Mouse (Mus musculus) erythroblast, embryonic 14.5 days (primary cell): ENCODE results near the gene Lamtor1.

Source experiments
- GATA1 ChIP-seq: IDR thresholded peaks from 2 replicates; pipeline ENCODE4 v1.6.1; 2012; ENCODE audit warnings: low read length, inconsistent platforms, mixed read lengths
- TAL1 ChIP-seq: IDR thresholded peaks from 3 replicates; pipeline ENCODE4 v1.6.1; 2012; ENCODE audit warnings: low read length, inconsistent platforms, mixed read lengths

DNA sequence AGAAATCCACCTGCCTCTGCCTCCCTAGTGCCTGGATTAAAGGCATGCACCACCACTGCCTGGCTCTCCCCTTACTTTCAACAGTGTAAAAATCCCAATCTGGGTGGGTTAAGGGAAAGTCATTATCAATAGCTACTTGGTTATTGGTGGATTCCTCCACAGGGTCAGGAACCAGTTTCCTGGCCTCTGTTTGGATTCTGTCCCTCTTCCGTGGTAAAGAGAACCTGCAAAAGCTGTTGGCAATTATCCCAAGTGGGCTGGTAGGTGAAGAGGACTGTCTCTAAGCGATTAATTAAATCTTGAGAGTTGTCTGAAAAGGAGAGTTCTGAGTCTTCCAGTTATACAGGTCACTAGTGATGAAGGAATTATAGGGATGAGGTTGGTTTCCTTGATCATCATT is 32.6 kb downstream of the Lamtor1 start:
- no peak for TF ChIP-seq GATA1
- no peak for TF ChIP-seq TAL1
